Mouse (Mus musculus) layer of hippocampus, adult 18-20 months (tissue): ENCODE data around the gene Ankrd34c. TPM values are rescaled to one million over a fixed set of nuclear protein-coding genes. Genes with fewer than 3 reads are reported as not detected.

Source experiments
- DNase-seq, 2 experiments: peaks; one replicate each; pipeline ENCODE4 v3.0.0; 2022; ENCODE audit warnings: low spot score in 2 of 2
- total RNA-seq, 2 experiments: library from RNA; stranded (reverse); gene quantifications; 2 replicates each; pipeline ENCODE4 v1.2.3; 2021

Ankrd34c gene
- total RNA-seq, 2 experiments from 2014 or later: 1.5 to 1.7 TPM

GRCm38 (mm10) chr9:89678974-89679373 lies 59.3 kb downstream of the Ankrd34c start:
- DNase-seq: peak in 1 of 2 experiments; percentile 14

Other genes starting within 250 kb of the Ankrd34c start
- gene Minar1, start 115.3 kb downstream of the Ankrd34c start, total RNA-seq: 1 to 10 TPM; 3.4 to 4.6 TPM
- 10 to 100 TPM; 25.6 to 35.3 TPM for gene Tmed3, start 33.4 kb downstream of the Ankrd34c start, total RNA-seq
- gene Rasgrf1, start 171.4 kb upstream of the Ankrd34c start, total RNA-seq: 100 to 1,000 TPM; 523 to 556 TPM